Mouse (Mus musculus) heart, postnatal 14 days (tissue): ENCODE measurements at regions not wholly inside any gene's neighbourhood (a gene's known extent, or its start where the extent isn't known, plus 50 kb on each side); places are given as distances from the start of the nearest gene placed in this dataset.

Experiments
- DNase-seq, 2 experiments: peaks; one replicate each; pipeline ENCODE4 v3.0.0; 2021 to 2022
- intact Hi-C: fragments of 180-260 bp; cut with DNase I; formaldehyde crosslinking; loops from one replicate; pipeline ENCODE4 v1.15.1; 2025

- no peak for DNase-seq
- intact Hi-C loops, result no loop called here
Measured at GRCm38 (mm10) chr17:47233003-47233678, 135.5 kb upstream of the Mrps10 start.

DNA sequence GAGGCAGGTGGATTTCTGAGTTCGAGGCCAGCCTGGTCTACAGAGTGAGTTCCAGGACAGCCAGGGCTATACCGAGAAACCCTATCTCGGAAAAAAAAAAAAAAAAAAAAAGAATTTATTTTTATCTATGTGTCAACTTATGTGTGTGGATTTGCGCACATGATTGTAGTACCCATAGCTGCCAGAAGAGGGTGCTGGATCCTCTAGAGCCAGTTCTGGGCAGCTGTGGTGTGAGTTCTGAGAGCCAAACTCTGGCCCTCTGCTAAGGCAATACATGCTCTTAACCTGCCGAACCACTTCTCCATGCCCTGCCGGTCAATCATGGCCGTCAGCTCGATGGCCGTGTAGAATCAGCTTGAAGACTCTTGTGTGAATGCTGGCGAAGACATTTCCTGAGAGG lies 138.0 kb upstream of the Mrps10 start:
- intact Hi-C loops, result no loop called here
- DNase-seq, result no peak

DNA sequence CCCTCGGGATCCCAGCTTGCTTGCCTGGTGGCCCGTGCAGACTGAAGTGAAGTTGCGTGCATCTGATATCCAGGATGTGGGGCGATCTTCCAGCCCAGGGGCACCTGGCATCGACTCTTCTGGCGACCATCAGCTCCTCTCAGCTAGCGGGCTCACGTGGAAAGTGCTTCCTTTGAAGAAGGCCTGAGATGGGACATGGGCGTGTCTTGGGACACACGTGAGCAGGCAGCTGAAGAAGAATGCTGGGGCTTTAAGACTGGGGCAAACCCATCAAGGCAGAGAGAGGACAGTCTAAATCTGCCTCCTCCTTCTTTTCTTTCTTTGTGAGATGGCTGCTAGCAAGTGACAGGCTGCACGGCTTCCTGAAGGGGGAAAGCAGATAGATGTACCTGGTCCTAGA lies 142.3 kb upstream of the Mrps10 start:
- intact Hi-C loops, result loop anchor here (2.0 kb wide), 1 partner anchor 84 kb away; no protein-coding TSS in a partner anchor
- DNase-seq, result no peak

GRCm38 (mm10) chr17:47225306-47226269 lies 143.1 kb upstream of the Mrps10 start:
- DNase-seq, result peak; percentile 15 to 29
- intact Hi-C loops, result loop anchor here (2.0 kb wide), 1 partner anchor 83 kb away; no protein-coding TSS in a partner anchor

GRCm38 (mm10) chr17:47221068-47221796 lies 147.5 kb upstream of the Mrps10 start:
- intact Hi-C loops, result no loop called here
- no peak for DNase-seq

GRCm38 (mm10) chr17:47219846-47220245 lies 148.8 kb upstream of the Mrps10 start:
- intact Hi-C loops, result no loop called here
- no peak for DNase-seq

DNA sequence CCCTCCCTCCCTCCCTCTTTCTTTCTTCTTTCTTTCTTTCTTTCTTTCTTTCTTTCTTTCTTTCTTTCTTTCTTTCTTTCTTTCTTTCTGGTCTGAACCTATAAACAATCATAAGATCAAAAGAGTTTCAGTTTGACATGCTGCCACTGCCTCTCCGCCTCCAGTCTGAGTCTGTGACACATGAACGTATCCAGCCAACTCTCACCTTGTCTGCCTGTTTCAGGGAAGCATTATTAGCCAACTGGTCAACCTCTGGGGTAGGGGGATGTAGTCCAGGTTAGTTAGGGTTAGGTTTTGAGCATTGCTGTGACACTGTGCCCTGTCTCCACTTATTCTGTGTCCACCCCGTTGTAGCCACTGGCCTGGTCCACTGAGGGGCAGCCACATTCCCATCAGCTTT lies 152.2 kb upstream of the Mrps10 start:
- no peak for DNase-seq
- intact Hi-C loops, result no loop called here

DNA sequence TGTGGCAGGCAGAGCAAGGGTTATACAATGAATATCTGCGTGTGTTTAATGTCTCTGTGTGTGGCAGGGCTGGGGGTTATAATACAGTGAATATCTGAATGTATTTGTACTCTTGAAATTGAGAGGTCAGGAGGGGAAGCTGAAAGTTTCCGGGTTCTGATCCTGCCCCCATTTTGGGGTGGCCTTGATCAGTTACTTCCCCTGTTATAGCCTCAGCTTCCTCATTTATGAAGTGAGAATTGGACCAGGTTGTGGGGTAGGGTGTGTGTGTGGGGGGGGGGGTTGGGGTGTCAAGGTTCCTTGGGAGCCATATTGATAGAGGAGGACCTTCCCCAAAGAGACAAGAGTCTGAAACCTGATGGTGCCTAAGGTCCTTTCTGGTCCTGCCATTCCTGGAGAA lies 152.8 kb upstream of the Mrps10 start:
- DNase-seq, result no peak
- intact Hi-C loops, result no loop called here

DNA sequence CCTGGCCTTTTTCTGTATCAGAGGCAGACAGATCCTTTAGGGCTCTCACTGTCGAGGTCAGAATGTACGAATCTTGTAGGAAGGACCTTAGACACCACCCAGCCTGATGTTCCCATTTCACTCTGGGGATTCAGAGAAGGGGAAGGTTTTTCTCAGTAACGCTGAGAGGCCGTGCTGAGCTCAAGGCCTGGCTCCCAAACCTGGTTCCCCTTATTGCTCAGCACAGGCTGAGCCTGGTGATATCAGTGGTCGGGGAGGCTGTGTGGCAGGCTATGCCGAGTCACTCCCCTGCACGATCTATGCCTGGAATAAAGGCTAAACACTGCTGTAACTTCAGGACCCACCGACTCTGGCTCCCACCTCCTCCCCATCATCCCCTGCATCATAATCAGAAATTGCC lies 154.6 kb upstream of the Mrps10 start:
- intact Hi-C loops, result no loop called here
- DNase-seq, result no peak

GRCm38 (mm10) chr17:47210441-47211196 lies 158.1 kb upstream of the Mrps10 start:
- intact Hi-C loops, result no loop called here
- no peak for DNase-seq

GRCm38 (mm10) chr17:47208886-47209585 lies 159.7 kb upstream of the Mrps10 start:
- no peak for DNase-seq
- intact Hi-C loops, result no loop called here

- intact Hi-C loops, result no loop called here
- no peak for DNase-seq
Measured at GRCm38 (mm10) chr17:47207471-47207870, 161.2 kb upstream of the Mrps10 start.

DNA sequence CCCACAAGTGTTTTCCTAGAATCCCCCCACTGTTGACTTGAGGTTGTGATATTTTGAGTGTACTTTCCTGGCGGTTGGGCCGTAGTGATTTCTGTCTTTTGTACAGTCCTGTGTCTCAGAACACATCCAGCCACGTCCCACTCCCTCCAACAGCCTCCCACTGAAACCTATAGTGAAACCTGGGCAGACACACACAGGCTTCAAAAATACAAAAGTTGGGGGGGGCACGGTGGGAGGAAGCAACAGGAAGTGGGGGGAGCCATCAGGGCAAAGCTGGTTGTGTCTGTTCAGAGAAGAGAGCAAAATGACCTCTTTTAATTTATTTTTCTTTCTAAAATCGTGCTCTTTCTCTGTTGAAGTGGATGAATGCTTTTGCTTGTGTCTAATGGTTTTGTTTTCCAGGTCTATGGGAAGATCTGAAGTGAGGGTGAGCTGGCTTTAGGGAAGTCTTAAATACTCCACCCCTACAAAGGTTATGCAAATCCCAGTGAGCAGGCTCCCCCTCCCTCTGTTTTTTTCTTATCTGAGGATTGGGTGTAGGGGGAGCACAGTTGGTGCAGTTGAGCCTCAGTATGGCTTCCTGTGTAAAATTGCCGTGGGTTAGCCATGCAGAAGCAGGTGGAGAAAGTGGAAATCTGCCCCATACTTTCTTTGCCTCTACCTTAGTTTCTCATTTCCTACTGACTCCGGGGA lies 164.1 kb upstream of the Mrps10 start:
- no peak for DNase-seq
- intact Hi-C loops, result no loop called here

- DNase-seq, result no peak
- intact Hi-C loops, result no loop called here
Measured at GRCm38 (mm10) chr17:47199206-47199605, 169.5 kb upstream of the Mrps10 start.

DNA sequence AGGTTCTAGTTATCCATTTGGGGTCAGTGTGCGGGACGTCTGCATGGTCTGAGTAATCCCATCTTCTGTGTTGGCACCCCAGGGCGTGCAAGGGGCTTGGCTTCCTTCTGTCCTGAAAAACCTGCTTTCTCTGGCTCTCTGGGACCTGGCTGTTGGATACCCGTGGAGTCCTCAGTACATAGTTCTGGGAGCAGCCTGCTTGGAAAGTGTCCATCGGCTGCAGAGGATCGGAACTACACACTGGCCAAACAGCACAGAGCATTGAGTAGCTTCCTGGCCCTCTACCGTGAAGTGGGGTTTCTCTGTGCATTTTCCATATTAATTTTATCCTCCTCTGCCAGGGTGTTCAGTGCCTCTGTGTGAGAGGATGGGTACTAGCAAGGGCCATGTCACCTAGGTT lies 170.7 kb upstream of the Mrps10 start:
- DNase-seq, result peak; percentile 23 to 27
- intact Hi-C loops, result no loop called here

GRCm38 (mm10) chr17:47196992-47197391 lies 171.7 kb upstream of the Mrps10 start:
- intact Hi-C loops, result no loop called here
- no peak for DNase-seq

DNA sequence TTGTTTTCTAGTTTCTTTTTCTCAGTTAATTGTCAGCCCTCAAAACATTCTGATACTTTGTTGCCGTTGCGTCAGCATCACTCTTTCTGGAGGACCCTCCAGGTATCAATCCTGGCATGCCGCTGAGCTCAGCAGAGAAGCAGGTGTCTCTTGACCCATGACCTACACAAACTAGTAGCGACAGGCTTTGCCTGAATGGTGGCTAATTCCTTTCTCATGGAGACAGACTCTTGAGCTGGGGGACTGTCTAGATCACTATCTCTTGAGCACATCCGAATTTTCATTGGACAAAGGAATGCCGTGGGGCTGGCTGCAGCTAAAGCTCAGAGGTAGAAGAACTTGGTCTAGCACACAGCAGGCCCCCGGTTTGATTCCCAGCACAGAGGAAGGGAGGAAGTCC lies 172.7 kb upstream of the Mrps10 start:
- no peak for DNase-seq
- intact Hi-C loops, result no loop called here

GRCm38 (mm10) chr17:47194463-47195012 lies 174.1 kb upstream of the Mrps10 start:
- intact Hi-C loops, result no loop called here
- DNase-seq, result no peak

- intact Hi-C loops, result no loop called here
Measured at GRCm38 (mm10) chr17:47191416-47191815, 177.3 kb upstream of the Mrps10 start.

More at GRCm38 (mm10) chr17:47191416-47191815, 177.3 kb upstream of the Mrps10 start:
- no peak for DNase-seq
